Mouse (Mus musculus): ENCODE data around the gene Zscan20. TPM values are rescaled to one million over a fixed set of nuclear protein-coding genes. Genes with fewer than 3 reads are reported as not detected.

Gene Zscan20
- 10 to 100 TPM in 1 of 2 experiments, 1 to 10 TPM in 1; 8.7 to 10.6 TPM for total RNA-seq (2021)
- long read RNA-seq, partial matches to known transcripts = 2 of 6 reads
- long read RNA-seq, other reads (novel, unspliced or antisense) = 4 of 6 reads

- peak; percentile 98 to 99 for DNase-seq (ENCODE audit: low spot score in 2 of 2)
Measured at GRCm38 (mm10) chr4:128609925-128610402, at the start of gene Zscan20. TSS of gene Zscan20 (minus strand) at chr4:128610098.

GRCm38 (mm10) chr4:128655446-128655845 lies 45.5 kb upstream of the Zscan20 start:
- DNase-seq (ENCODE audit: low spot score in 2 of 2) = peak in 1 of 2 experiments; percentile 33

- DNase-seq (ENCODE audit: low spot score in 2 of 2) = peak; percentile 94 to 98
Measured at GRCm38 (mm10) chr4:128654505-128655381, 44.8 kb upstream of the Zscan20 start, which contains the start of gene Phc2. TSS of gene Phc2 (plus strand) at chr4:128654702.

- no peak for DNase-seq (ENCODE audit: low spot score in 2 of 2)
Measured at GRCm38 (mm10) chr4:128652584-128653298, 42.8 kb upstream of the Zscan20 start.

- no peak for DNase-seq (ENCODE audit: low spot score in 2 of 2)
Measured at GRCm38 (mm10) chr4:128651530-128651929, 41.6 kb upstream of the Zscan20 start.

- DNase-seq (ENCODE audit: low spot score in 2 of 2) = no peak
Measured at GRCm38 (mm10) chr4:128648567-128649255, 38.8 kb upstream of the Zscan20 start.

- DNase-seq (ENCODE audit: low spot score in 2 of 2) = no peak
Measured at GRCm38 (mm10) chr4:128646762-128647161, 36.9 kb upstream of the Zscan20 start.

GRCm38 (mm10) chr4:128645896-128646295 lies 36.0 kb upstream of the Zscan20 start:
- no peak for DNase-seq (ENCODE audit: low spot score in 2 of 2)

- DNase-seq (ENCODE audit: low spot score in 2 of 2) = no peak
Measured at GRCm38 (mm10) chr4:128641766-128642717, 32.1 kb upstream of the Zscan20 start.

- no peak for DNase-seq (ENCODE audit: low spot score in 2 of 2)
Measured at GRCm38 (mm10) chr4:128638265-128638923, 28.5 kb upstream of the Zscan20 start.

- DNase-seq (ENCODE audit: low spot score in 2 of 2) = no peak
Measured at GRCm38 (mm10) chr4:128637250-128637649, 27.4 kb upstream of the Zscan20 start.

GRCm38 (mm10) chr4:128635894-128636585 lies 26.1 kb upstream of the Zscan20 start:
- DNase-seq (ENCODE audit: low spot score in 2 of 2) = no peak

- DNase-seq (ENCODE audit: low spot score in 2 of 2) = peak in 1 of 2 experiments; percentile 41
Measured at GRCm38 (mm10) chr4:128635451-128635850, 25.6 kb upstream of the Zscan20 start.

GRCm38 (mm10) chr4:128621109-128621508 lies 11.2 kb upstream of the Zscan20 start:
- DNase-seq (ENCODE audit: low spot score in 2 of 2) = no peak

- DNase-seq (ENCODE audit: low spot score in 2 of 2) = no peak
Measured at GRCm38 (mm10) chr4:128620572-128620971, 10.7 kb upstream of the Zscan20 start.

- DNase-seq (ENCODE audit: low spot score in 2 of 2) = no peak
Measured at GRCm38 (mm10) chr4:128618963-128619362, 9.1 kb upstream of the Zscan20 start.

- DNase-seq (ENCODE audit: low spot score in 2 of 2) = no peak
Measured at GRCm38 (mm10) chr4:128618246-128618911, 8.5 kb upstream of the Zscan20 start, which contains the start of gene Tlr12. TSS of gene Tlr12 (minus strand) at chr4:128618619.

All from layer of hippocampus, adult 18-20 months (tissue).